Mouse (Mus musculus) lung, embryonic 14.5 days (tissue): ENCODE measurements around the gene Slc8a3. TPM values are rescaled to one million over a fixed set of nuclear protein-coding genes. Genes with fewer than 3 reads are reported as not detected.

Experiments
- ATAC-seq: fragments of 200-750 bp; cut with Nextera tagmentation; 2 replicates; pipeline ENCODE4 v1.8.0; 2017; ENCODE audit warnings: mild to moderate bottlenecking, moderate TSS enrichment, moderate library complexity; ENCODE audit not compliant: insufficient read depth
- DNase-seq: peaks from one replicate; pipeline ENCODE4 v3.0.0-alpha.2; 2015
- H3K27ac ChIP-seq: fragments of 300-500 bp; sonication (generic); 2 replicates; pipeline ENCODE4 v1.5.1; 2014; ENCODE audit warnings: low read depth, mild to moderate bottlenecking, moderate library complexity
- H3K27me3 ChIP-seq: fragments of 300-500 bp; sonication (generic); 2 replicates; pipeline ENCODE4 v1.6.1; 2014; ENCODE audit warnings: low read length, control low read depth; ENCODE audit not compliant: insufficient read depth
- H3K36me3 ChIP-seq: fragments of 300-500 bp; sonication (generic); 2 replicates; pipeline ENCODE4 v1.6.1; 2014; ENCODE audit warnings: control low read depth; ENCODE audit not compliant: insufficient read depth
- H3K4me1 ChIP-seq: fragments of 300-500 bp; sonication (generic); 2 replicates; pipeline ENCODE4 v1.6.1; 2014; ENCODE audit warnings: antibody characterized with exemption, control low read depth; ENCODE audit not compliant: insufficient read depth
- H3K4me2 ChIP-seq: fragments of 300-500 bp; sonication (generic); 2 replicates; pipeline ENCODE4 v1.6.1; 2014; ENCODE audit warnings: mild to moderate bottlenecking
- H3K4me3 ChIP-seq: fragments of 300-500 bp; sonication (generic); 2 replicates; pipeline ENCODE4 v1.5.1; 2014; ENCODE audit warnings: low read depth, low read length
- H3K9ac ChIP-seq: fragments of 300-500 bp; sonication (generic); 2 replicates; pipeline ENCODE4 v1.6.1; 2014
- H3K9me3 ChIP-seq: fragments of 300-500 bp; sonication (generic); 2 replicates; pipeline ENCODE4 v1.6.1; 2016; ENCODE audit warnings: low read depth, low read length, control low read depth
- CTCF ChIP-seq: IDR thresholded peaks from 2 replicates; pipeline ENCODE4 v1.5.1; 2016; ENCODE audit warnings: antibody characterized with exemption, low read depth
- WGBS: fragments of 180-500 bp; shearing (Covaris S2); extraction: QIAGEN DNeasy Blood & Tissue Kit; methylation state at CpG from one replicate; pipeline ENCODE4 v1.1.7; 2014; 5-methylcytosine and 5-hydroxymethylcytosine counted together
- polyA plus RNA-seq: library from polyadenylated mRNA; unstranded; fragments of >200 nt; fragmentation: Nextera tagmentation; extraction: Ambion mirVana; gene quantifications from 2 replicates; pipeline ENCODE4 v1.2.1, GENCODE M21; 2014

The Slc8a3 gene
- polyA plus RNA-seq, 1 experiment from 2014 or later, result 0.50 TPM

DNA sequence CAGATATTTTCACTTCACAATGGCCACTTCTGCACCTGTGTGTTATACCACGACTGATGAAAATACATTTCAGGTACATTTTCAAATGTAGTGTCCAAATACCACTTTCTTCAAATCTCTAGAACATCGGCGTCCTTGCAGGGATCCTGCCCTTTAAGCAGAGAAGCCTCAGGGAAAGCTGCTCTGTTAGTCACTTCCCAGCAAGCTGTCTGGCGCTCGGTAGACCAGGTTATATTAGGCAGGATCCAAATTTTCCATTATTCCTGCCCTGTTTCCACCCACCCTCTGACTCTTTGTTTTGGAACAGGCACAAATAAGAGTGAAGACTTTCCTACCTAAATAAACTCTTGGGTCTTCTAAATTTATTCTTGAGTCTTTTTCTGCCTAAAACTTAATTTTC, 63.7 kb downstream of the Slc8a3 start:
- DNase-seq (no peak), ATAC-seq (no peak)
- no peak for TF ChIP-seq CTCF
- Histone ChIP-seq H3K9me3 (no peaks in the 10 kb centered on the region), H3K9ac (no peak overlapping the region), H3K4me3 (no peak overlapping the region), H3K27ac (no peak overlapping the region), H3K27me3 (no peaks in the 10 kb centered on the region), H3K4me1 (no peaks in the 10 kb centered on the region), H3K36me3 (no peaks in the 10 kb centered on the region), H3K4me2 (no peak overlapping the region)
- 79% methylated on average over 5 of the region's 5 CpGs for WGBS

DNA sequence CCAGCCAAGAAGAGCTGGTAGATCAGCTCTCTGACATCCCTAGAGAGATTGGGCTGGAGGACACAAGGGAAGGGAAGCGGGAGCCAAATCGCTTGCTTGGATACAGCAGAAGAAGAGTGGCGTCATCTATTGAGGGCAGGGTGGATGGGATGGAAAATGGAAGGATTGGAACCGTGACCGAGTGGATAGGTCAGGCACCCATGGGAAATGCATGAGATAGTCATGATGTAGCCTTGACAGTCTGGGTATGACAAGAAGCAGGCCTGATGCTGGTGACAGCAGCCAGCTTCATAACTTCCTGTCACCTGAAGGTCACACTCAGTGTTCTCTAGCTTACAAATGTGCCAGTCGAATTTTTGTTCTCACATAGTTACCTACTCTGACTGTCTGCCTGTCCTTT, 70.2 kb downstream of the Slc8a3 start:
- TF ChIP-seq CTCF, result no peak
- H3K4me2 ChIP-seq, result no peak overlapping the region
- ATAC-seq (no peak), DNase-seq (no peak)
- no peaks in the 10 kb centered on the region for H3K36me3 ChIP-seq
- H3K27me3 ChIP-seq, result no peaks in the 10 kb centered on the region
- 78% methylated on average over 6 of the region's 6 CpGs for WGBS
- H3K27ac ChIP-seq, result no peak overlapping the region
- H3K9ac ChIP-seq, result no peak overlapping the region
- no peaks in the 10 kb centered on the region for H3K9me3 ChIP-seq
- H3K4me1 ChIP-seq, result no peaks in the 10 kb centered on the region
- no peak overlapping the region for H3K4me3 ChIP-seq

DNA sequence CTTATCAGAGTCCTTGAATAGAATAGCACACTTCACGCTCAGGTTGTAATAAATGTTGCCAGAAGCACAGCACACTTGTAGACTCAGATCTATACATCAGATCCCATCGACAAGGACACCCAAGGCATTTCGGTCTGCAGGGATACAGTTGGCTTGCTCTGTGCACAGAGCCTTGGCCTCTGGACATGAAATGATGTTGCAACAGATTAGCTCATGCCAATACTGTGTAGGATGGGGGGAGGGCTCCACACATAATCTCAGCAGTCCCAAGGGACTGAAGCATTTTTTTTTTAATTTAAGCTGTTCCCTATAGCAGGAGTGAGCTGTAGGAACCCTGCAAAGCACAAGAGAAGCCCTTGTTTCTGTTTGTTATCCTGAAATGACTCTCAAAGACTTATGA, 74.8 kb downstream of the Slc8a3 start:
- ATAC-seq (no peak), DNase-seq (no peak)
- H3K4me3 ChIP-seq, result no peak overlapping the region
- no peak for TF ChIP-seq CTCF
- no peaks in the 10 kb centered on the region for H3K36me3 ChIP-seq
- H3K9ac ChIP-seq, result no peak overlapping the region
- H3K9me3 ChIP-seq, result no peaks in the 10 kb centered on the region
- H3K27me3 ChIP-seq, result no peaks in the 10 kb centered on the region
- 77% methylated on average over 3 of the region's 3 CpGs for WGBS
- no peak overlapping the region for H3K27ac ChIP-seq
- H3K4me1 ChIP-seq, result no peaks in the 10 kb centered on the region
- no peak overlapping the region for H3K4me2 ChIP-seq

DNA sequence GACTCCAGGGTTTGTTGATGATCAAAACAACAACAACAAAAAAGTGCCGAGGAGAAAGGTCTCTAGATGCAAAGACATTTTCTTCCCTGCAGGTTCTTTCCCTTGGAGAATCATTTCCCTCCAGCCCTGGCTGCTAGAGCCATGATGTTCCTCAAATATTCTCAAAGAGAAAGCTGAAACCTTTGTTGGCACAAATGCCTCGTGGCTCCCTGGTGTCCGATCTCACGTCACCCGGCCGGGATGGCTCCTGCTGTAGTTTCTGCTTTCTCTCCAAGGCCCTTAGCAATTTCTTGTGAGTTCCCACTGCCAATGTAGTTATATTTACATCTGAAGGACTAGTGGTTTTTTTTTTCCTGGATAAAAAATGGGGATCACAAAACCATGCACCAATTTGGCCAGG, 87.6 kb downstream of the Slc8a3 start:
- ATAC-seq (no peak), DNase-seq (peak; percentile 5)
- Histone ChIP-seq H3K9ac (no peak overlapping the region), H3K27ac (no peak overlapping the region), H3K4me1 (no peaks in the 10 kb centered on the region), H3K9me3 (no peaks in the 10 kb centered on the region), H3K27me3 (no peaks in the 10 kb centered on the region), H3K36me3 (no peaks in the 10 kb centered on the region), H3K4me2 (no peak overlapping the region), H3K4me3 (no peak overlapping the region)
- 55% methylated on average over 6 of the region's 6 CpGs for WGBS
- no peak for TF ChIP-seq CTCF

DNA sequence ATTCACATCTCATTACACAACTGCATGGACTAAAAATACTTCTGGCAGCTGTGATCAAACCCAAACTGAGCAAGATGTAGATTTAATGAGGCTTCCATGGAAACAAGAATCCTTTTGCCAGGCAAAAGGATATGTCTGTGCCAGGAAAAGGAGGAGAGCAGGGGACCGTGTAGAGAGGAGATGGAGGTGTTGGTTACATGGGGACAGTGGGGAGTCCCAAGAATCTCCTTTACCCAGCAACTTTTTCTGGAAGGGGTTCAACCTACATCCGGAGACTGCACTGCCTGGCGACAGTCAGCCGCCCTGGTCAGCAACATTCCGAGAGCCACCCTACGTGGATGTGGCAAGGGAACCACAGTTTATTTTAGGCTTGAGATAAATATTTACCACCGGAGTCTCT, 88.0 kb downstream of the Slc8a3 start:
- DNase-seq, result peak; percentile 32

DNA sequence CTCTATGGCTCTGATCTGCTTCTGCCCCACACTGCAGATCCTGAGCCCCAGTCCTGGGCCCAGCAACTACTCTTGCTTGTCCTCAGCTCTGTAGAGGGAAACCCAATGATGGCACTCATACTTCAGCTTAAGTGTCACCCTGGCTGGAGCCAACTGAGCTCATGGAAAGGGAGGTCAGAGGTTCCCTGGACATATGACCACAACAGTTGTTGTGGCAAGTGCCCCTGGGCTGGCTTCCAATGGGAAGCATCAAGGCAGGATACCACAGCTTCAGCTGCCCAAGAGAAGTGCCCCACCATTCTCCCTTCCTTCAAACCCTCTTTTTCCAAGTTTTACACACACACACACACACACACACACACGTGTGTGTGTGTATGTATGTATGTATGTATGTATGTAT, 88.5 kb downstream of the Slc8a3 start:
- TF ChIP-seq CTCF, result no peak
- Histone ChIP-seq H3K9ac (no peak overlapping the region), H3K36me3 (no peaks in the 10 kb centered on the region), H3K4me3 (no peak overlapping the region), H3K27ac (no peak overlapping the region), H3K27me3 (no peaks in the 10 kb centered on the region), H3K4me1 (no peaks in the 10 kb centered on the region), H3K4me2 (no peak overlapping the region), H3K9me3 (no peaks in the 10 kb centered on the region)
- WGBS, result 63% methylated on average over 1 of the region's 1 CpGs
- no peak for ATAC-seq
- no peak for DNase-seq

More for the DNA sequence above, 88.0 kb downstream of the Slc8a3 start:
- Histone ChIP-seq H3K4me1 (no peaks in the 10 kb centered on the region), H3K4me2 (no peak overlapping the region), H3K36me3 (no peaks in the 10 kb centered on the region), H3K9ac (no peak overlapping the region), H3K4me3 (no peak overlapping the region), H3K27me3 (no peaks in the 10 kb centered on the region), H3K9me3 (no peaks in the 10 kb centered on the region), H3K27ac (no peak overlapping the region)
- TF ChIP-seq CTCF, result no peak
- peak; percentile 56; the same call in 1 of the 2 replicates for ATAC-seq
- WGBS, result 40% methylated on average over 7 of the region's 7 CpGs

DNA sequence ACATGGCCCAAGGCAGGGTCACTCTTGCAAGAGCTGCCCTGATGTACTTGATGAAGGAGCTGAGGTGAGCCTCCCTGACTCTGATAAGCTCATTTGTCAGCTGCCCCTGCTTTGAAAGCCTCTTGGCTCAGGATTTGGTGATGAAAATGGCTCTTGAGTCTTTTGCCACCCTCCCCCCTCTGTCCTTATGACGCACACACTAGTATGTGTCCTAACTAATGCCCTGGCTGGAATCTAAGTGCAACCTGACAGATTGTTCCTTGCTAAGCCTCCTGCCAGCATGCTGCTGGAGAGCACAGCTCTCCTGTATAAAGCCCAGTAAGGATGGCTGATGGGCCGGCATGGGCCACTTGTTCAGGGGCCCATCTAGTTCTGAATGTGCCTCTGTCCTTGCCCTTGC, 91.3 kb downstream of the Slc8a3 start:
- Histone ChIP-seq H3K27ac (no peak overlapping the region), H3K36me3 (no peaks in the 10 kb centered on the region), H3K9ac (no peak overlapping the region), H3K4me2 (no peak overlapping the region), H3K27me3 (no peaks in the 10 kb centered on the region), H3K9me3 (no peaks in the 10 kb centered on the region), H3K4me3 (no peak overlapping the region), H3K4me1 (no peaks in the 10 kb centered on the region)
- no peak for TF ChIP-seq CTCF
- ATAC-seq (no peak), DNase-seq (peak; percentile 2)
- WGBS, result 50% methylated on average over 2 of the region's 2 CpGs

DNA sequence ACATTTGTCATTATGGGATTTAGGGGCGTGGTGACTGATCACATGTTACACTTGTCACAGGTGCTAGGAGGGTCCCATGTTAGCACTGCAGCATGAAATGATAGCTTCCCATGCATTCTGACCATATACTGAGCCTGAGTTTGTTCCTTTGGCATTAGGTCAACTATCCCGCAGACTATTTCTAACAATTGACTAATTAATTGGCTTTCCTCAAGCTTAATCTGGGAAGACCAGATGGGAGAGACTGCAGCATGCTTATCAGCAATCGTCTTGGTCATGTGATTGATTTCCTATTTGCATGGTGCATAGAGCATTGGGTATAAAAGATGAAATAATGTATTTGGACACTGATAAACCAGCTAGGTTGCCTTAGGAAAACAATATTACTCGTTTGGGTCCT, 91.9 kb downstream of the Slc8a3 start:
- ATAC-seq (no peak), DNase-seq (no peak)
- no peaks in the 10 kb centered on the region for H3K4me1 ChIP-seq
- no peak overlapping the region for H3K9ac ChIP-seq
- H3K27ac ChIP-seq, result no peak overlapping the region
- no peak for TF ChIP-seq CTCF
- no peaks in the 10 kb centered on the region for H3K27me3 ChIP-seq
- no peak overlapping the region for H3K4me2 ChIP-seq
- H3K36me3 ChIP-seq, result no peaks in the 10 kb centered on the region
- 64% methylated on average over 4 of the region's 4 CpGs for WGBS
- no peaks in the 10 kb centered on the region for H3K9me3 ChIP-seq
- H3K4me3 ChIP-seq, result no peak overlapping the region
